Mouse (Mus musculus): ENCODE measurements at regions not wholly inside any gene's neighbourhood (a gene's known extent, or its start where the extent isn't known, plus 50 kb on each side); places are given as distances from the start of the nearest gene placed in this dataset.
A peak's percentile ranks its signal among the peaks of the same experiment; 100 is the strongest.

GRCm38 (mm10) chr5:99165807-99166360, 128.7 kb upstream of the Prkg2 start:
- no peak for DNase-seq
- H3K27me3 ChIP-seq (replicated peaks; ENCODE audit: control insufficient read depth, insufficient read depth, low read length), result no peaks in the 10 kb centered on the region
- WGBS, result 48% methylated on average over 3 of the region's 3 CpGs
- H3K27ac ChIP-seq (ENCODE audit: insufficient read depth, low read depth, low read length), result no peak overlapping the region
- H3K4me3 ChIP-seq (ENCODE audit: insufficient read depth, low read depth, low read length), result no peak overlapping the region
- H3K36me3 ChIP-seq (ENCODE audit: control insufficient read depth, insufficient read depth, low read length), result no peaks in the 10 kb centered on the region
- no peak for TF ChIP-seq CTCF (conservative IDR thresholded peaks at IDR 0.05; ENCODE audit: insufficient read depth, insufficient read length, low read depth, low read length)
- TF ChIP-seq POLR2A (IDR thresholded peaks at IDR 0.05; ENCODE audit: low read depth, low read length), result no peak
- no peaks in the 10 kb centered on the region for H3K4me1 ChIP-seq (ENCODE audit: control insufficient read depth, insufficient read depth, low read length)

DNA sequence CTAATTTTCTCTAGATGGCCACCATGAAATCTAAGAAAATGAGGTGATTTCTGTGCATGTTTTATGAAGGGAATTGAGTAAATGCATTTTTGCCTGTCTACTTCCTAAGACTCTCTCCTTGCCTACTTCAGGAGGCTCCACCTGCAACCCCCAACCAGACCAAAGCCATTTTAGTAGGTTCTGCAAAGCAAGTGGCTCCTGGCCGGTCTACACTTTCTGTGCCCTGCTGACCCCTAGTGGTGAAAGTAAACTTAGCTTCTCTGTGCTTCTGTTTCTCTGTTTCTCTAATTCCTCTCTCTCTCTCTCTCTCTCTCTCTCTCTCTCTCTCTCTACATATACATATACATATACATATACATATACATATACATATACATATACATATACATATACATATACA, 120.8 kb upstream of the Prkg2 start:
- Histone ChIP-seq H3K27me3 (replicated peaks; ENCODE audit: control insufficient read depth, insufficient read depth, low read length) (no peaks in the 10 kb centered on the region), H3K27ac (ENCODE audit: insufficient read depth, low read depth, low read length) (no peak overlapping the region), H3K4me1 (ENCODE audit: control insufficient read depth, insufficient read depth, low read length) (no peaks in the 10 kb centered on the region), H3K36me3 (ENCODE audit: control insufficient read depth, insufficient read depth, low read length) (no peaks in the 10 kb centered on the region), H3K4me3 (ENCODE audit: insufficient read depth, low read depth, low read length) (no peak overlapping the region)
- TF ChIP-seq CTCF (conservative IDR thresholded peaks at IDR 0.05; ENCODE audit: insufficient read depth, insufficient read length, low read depth, low read length) (peak; percentile 72), POLR2A (IDR thresholded peaks at IDR 0.05; ENCODE audit: low read depth, low read length) (no peak)
- 0% methylated on average over 1 of the region's 1 CpGs for WGBS
- DNase-seq, result peak; percentile 53

GRCm38 (mm10) chr5:99153269-99153850, 116.2 kb upstream of the Prkg2 start:
- Histone ChIP-seq H3K36me3 (ENCODE audit: control insufficient read depth, insufficient read depth, low read length) (no peaks in the 10 kb centered on the region), H3K27me3 (replicated peaks; ENCODE audit: control insufficient read depth, insufficient read depth, low read length) (no peaks in the 10 kb centered on the region), H3K4me1 (ENCODE audit: control insufficient read depth, insufficient read depth, low read length) (no peaks in the 10 kb centered on the region), H3K4me3 (ENCODE audit: insufficient read depth, low read depth, low read length) (no peak overlapping the region), H3K27ac (ENCODE audit: insufficient read depth, low read depth, low read length) (no peak overlapping the region)
- 65% methylated on average over 2 of the region's 2 CpGs for WGBS
- DNase-seq, result no peak
- no peak for TF ChIP-seq CTCF (conservative IDR thresholded peaks at IDR 0.05; ENCODE audit: insufficient read depth, insufficient read length, low read depth, low read length)
- TF ChIP-seq POLR2A (IDR thresholded peaks at IDR 0.05; ENCODE audit: low read depth, low read length), result no peak

DNA sequence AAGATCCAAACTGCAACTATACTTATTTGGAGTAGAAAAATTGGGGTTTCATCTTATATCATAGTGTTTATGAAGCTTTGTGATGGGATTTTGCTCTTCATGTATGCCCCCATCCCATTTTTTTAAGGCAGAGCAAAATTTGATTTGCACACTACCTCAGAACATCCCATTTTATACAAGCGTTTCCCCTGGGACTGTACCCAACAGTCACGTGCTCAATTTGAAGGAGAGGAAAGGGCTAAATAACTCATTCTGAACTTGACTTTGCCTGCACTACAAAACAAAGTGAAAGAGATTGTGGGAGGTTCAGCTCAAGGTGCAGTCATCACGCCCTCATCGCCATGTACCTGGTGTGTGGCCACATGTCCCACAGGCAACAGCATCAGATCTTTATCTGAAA, 115.1 kb upstream of the Prkg2 start:
- Histone ChIP-seq H3K4me1 (ENCODE audit: control insufficient read depth, insufficient read depth, low read length) (no peaks in the 10 kb centered on the region), H3K36me3 (ENCODE audit: control insufficient read depth, insufficient read depth, low read length) (no peaks in the 10 kb centered on the region), H3K27me3 (replicated peaks; ENCODE audit: control insufficient read depth, insufficient read depth, low read length) (no peaks in the 10 kb centered on the region), H3K4me3 (ENCODE audit: insufficient read depth, low read depth, low read length) (no peak overlapping the region), H3K27ac (ENCODE audit: insufficient read depth, low read depth, low read length) (no peak overlapping the region)
- 91% methylated on average over 4 of the region's 4 CpGs for WGBS
- TF ChIP-seq CTCF (conservative IDR thresholded peaks at IDR 0.05; ENCODE audit: insufficient read depth, insufficient read length, low read depth, low read length) (no peak), POLR2A (IDR thresholded peaks at IDR 0.05; ENCODE audit: low read depth, low read length) (no peak)
- no peak for DNase-seq

- Histone ChIP-seq H3K27me3 (replicated peaks; ENCODE audit: control insufficient read depth, insufficient read depth, low read length) (no peaks in the 10 kb centered on the region), H3K27ac (ENCODE audit: insufficient read depth, low read depth, low read length) (no peak overlapping the region), H3K4me1 (ENCODE audit: control insufficient read depth, insufficient read depth, low read length) (no peaks in the 10 kb centered on the region), H3K4me3 (ENCODE audit: insufficient read depth, low read depth, low read length) (no peak overlapping the region), H3K36me3 (ENCODE audit: control insufficient read depth, insufficient read depth, low read length) (no peaks in the 10 kb centered on the region)
- no peak for TF ChIP-seq CTCF (conservative IDR thresholded peaks at IDR 0.05; ENCODE audit: insufficient read depth, insufficient read length, low read depth, low read length)
- TF ChIP-seq POLR2A (IDR thresholded peaks at IDR 0.05; ENCODE audit: low read depth, low read length), result no peak
- no peak for DNase-seq
- 26% methylated on average over 1 of the region's 1 CpGs for WGBS
These were observed 112.8 kb upstream of the Prkg2 start for GRCm38 (mm10) chr5:99149904-99150303.

DNA sequence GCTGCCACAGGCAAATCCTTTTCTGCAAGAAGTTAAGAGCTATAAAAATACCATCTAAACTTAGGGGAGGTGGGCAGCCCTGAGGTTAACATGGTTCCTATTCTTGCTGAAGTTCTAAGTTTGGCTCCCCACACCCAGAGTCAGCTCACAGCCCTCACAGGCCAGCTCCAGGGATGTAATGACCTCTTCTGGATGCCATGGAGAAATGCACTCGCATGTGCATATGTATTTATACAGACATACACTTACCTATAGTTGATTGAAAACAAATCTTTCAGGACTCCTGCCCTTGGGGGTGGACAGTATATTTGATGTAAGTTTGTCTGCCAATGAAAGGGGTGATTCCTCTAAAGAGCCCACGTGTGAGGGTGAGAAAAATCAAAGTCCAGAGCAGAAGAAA, 95.5 kb upstream of the Prkg2 start:
- H3K27ac ChIP-seq (ENCODE audit: insufficient read depth, low read depth, low read length), result no peak overlapping the region
- H3K4me3 ChIP-seq (ENCODE audit: insufficient read depth, low read depth, low read length), result no peak overlapping the region
- 77% methylated on average over 2 of the region's 2 CpGs for WGBS
- TF ChIP-seq POLR2A (IDR thresholded peaks at IDR 0.05; ENCODE audit: low read depth, low read length) (no peak), CTCF (conservative IDR thresholded peaks at IDR 0.05; ENCODE audit: insufficient read depth, insufficient read length, low read depth, low read length) (0 out of 2 replicates have a peak, but pooled peaks have one; percentile 11)
- H3K27me3 ChIP-seq (replicated peaks; ENCODE audit: control insufficient read depth, insufficient read depth, low read length), result no peaks in the 10 kb centered on the region
- H3K36me3 ChIP-seq (ENCODE audit: control insufficient read depth, insufficient read depth, low read length), result no peaks in the 10 kb centered on the region
- no peak for DNase-seq
- peaks cover 4% of the 10 kb centered on the region; the same call in 1 of the 2 replicates for H3K4me1 ChIP-seq (ENCODE audit: control insufficient read depth, insufficient read depth, low read length)

DNA sequence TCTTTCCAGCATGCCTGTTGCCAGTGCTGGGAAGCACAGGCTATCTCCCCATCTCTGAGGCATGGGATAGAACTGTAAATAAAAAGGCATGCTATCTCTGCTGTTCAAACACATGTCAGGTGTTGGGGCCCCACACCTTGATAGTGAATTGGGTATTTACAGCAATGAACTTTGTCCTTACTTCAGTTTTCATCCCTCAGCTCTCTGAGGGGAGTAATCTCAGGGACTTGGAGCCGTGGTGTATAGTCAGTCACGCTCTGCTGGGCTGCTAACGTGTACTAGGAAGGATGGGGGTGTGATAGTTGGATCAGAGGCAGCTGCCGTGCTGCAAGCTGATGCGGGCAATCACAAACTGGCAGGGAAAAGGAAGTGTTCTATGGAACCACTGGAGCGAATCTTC, 91.5 kb upstream of the Prkg2 start:
- no peak overlapping the region for H3K27ac ChIP-seq (ENCODE audit: insufficient read depth, low read depth, low read length)
- no peaks in the 10 kb centered on the region for H3K36me3 ChIP-seq (ENCODE audit: control insufficient read depth, insufficient read depth, low read length)
- 20% methylated on average over 6 of the region's 6 CpGs for WGBS
- H3K4me1 ChIP-seq (ENCODE audit: control insufficient read depth, insufficient read depth, low read length), result peaks cover 4% of the 10 kb centered on the region; the same call in 1 of the 2 replicates
- no peak for TF ChIP-seq CTCF (conservative IDR thresholded peaks at IDR 0.05; ENCODE audit: insufficient read depth, insufficient read length, low read depth, low read length)
- TF ChIP-seq POLR2A (IDR thresholded peaks at IDR 0.05; ENCODE audit: low read depth, low read length), result no peak
- no peaks in the 10 kb centered on the region; the same call in 1 of the 2 replicates for H3K27me3 ChIP-seq (replicated peaks; ENCODE audit: control insufficient read depth, insufficient read depth, low read length)
- peak; percentile 19 for DNase-seq
- no peak overlapping the region for H3K4me3 ChIP-seq (ENCODE audit: insufficient read depth, low read depth, low read length)
